Mouse (Mus musculus) common myeloid progenitor, adult 5-6 weeks (primary cell): ENCODE measurements around the gene Nphp4. TPM values are rescaled to one million over a fixed set of nuclear protein-coding genes. Genes with fewer than 3 reads are reported as not detected.
"Not testable (repeated sequence)": the region's sequence is repeated elsewhere in the genome, so short reads cannot be mapped to it uniquely, and the experiment has no call there.

Experiments
- ATAC-seq: replicated peaks from 2 replicates; pipeline ENCODE4 v1.8.0; 2016; ENCODE audit warnings: low read depth, mild to moderate bottlenecking, moderate TSS enrichment, inconsistent platforms; ENCODE audit not compliant: poor library complexity, severe bottlenecking
- total RNA-seq: library from RNA; stranded (forward); fragments of 200-1000, 187-1606 nt; gene quantifications from 2 replicates; pipeline ENCODE4 v1.2.3, GENCODE M21; 2017

Gene Nphp4
- total RNA-seq, 1 experiment from 2014 or later = 0.41 TPM

GRCm38 (mm10) chr4:152553582-152554285, 77.2 kb downstream of the Nphp4 start:
- no peak for ATAC-seq

GRCm38 (mm10) chr4:152554421-152554820, 77.9 kb downstream of the Nphp4 start:
- ATAC-seq = no peak

- ATAC-seq = not testable (repeated sequence)
Measured at GRCm38 (mm10) chr4:152555806-152556205, 79.3 kb downstream of the Nphp4 start.

- ATAC-seq = no peak
Measured at GRCm38 (mm10) chr4:152558246-152558645, 81.7 kb downstream of the Nphp4 start.

- no peak for ATAC-seq
Measured at GRCm38 (mm10) chr4:152568006-152568405, 91.5 kb downstream of the Nphp4 start.

- no peak for ATAC-seq
Measured at GRCm38 (mm10) chr4:152568662-152569395, 92.3 kb downstream of the Nphp4 start.

- ATAC-seq = no peak
Measured at GRCm38 (mm10) chr4:152574266-152574665, 97.8 kb downstream of the Nphp4 start.

GRCm38 (mm10) chr4:152576826-152577225, 100.3 kb downstream of the Nphp4 start:
- no peak for ATAC-seq

- ATAC-seq = no peak
Measured at GRCm38 (mm10) chr4:152579956-152580355, 103.5 kb downstream of the Nphp4 start.

- ATAC-seq = no peak
Measured at GRCm38 (mm10) chr4:152582206-152582605, 105.7 kb downstream of the Nphp4 start.

GRCm38 (mm10) chr4:152583616-152584015, 107.1 kb downstream of the Nphp4 start:
- ATAC-seq = no peak

GRCm38 (mm10) chr4:152585526-152585925, 109.0 kb downstream of the Nphp4 start:
- ATAC-seq = no peak

- ATAC-seq = no peak
Measured at GRCm38 (mm10) chr4:152586175-152586574, 109.7 kb downstream of the Nphp4 start.

GRCm38 (mm10) chr4:152604285-152604684, 127.8 kb downstream of the Nphp4 start:
- no peak for ATAC-seq

GRCm38 (mm10) chr4:152609196-152609595, 132.7 kb downstream of the Nphp4 start:
- ATAC-seq = no peak

GRCm38 (mm10) chr4:152610026-152610425, 133.5 kb downstream of the Nphp4 start:
- ATAC-seq = no peak

Other genes starting within 250 kb of the Nphp4 start
- under 0.01 TPM in 1 of 2 replicates, not detected in the other for gene Gpr153, start 202.5 kb upstream of the Nphp4 start, total RNA-seq
- not detected in 2 replicates for gene Hes3, start 185.0 kb upstream of the Nphp4 start, total RNA-seq
- gene Icmt, start 179.5 kb upstream of the Nphp4 start, total RNA-seq = 12.2 and 17.7 TPM in 2 replicates
- gene Rnf207, start 157.7 kb upstream of the Nphp4 start, total RNA-seq = not detected in 2 replicates
- gene Rpl22, start 151.0 kb upstream of the Nphp4 start, total RNA-seq = 3,442 and 3,905 TPM in 2 replicates
- under 0.01 and 0.05 TPM in 2 replicates for gene Chd5, start 138.1 kb upstream of the Nphp4 start, total RNA-seq
- gene Kcnab2, start 1.2 kb downstream of the Nphp4 start, total RNA-seq = 59.8 and 61.7 TPM in 2 replicates